Mouse (Mus musculus) megakaryocyte, embryonic 14.5 days (primary cell): ENCODE measurements around the gene Oas1d. TPM values are rescaled to one million over a fixed set of nuclear protein-coding genes. Genes with fewer than 3 reads are reported as not detected.
"Not testable (repeated sequence)": the region's sequence is repeated elsewhere in the genome, so short reads cannot be mapped to it uniquely, and the experiment has no call there.

Source experiments
- H3K27me3 ChIP-seq: replicated peaks from 2 replicates; pipeline ENCODE3; 2012; ENCODE audit warnings: inconsistent platforms
- H3K36me3 ChIP-seq: replicated peaks from 2 replicates; pipeline ENCODE3; 2012; ENCODE audit warnings: low read length, inconsistent platforms, mixed read lengths
- H3K4me1 ChIP-seq: 2 replicates; pipeline ENCODE4 v1.6.1; 2012; ENCODE audit warnings: inconsistent platforms
- H3K4me3 ChIP-seq: replicated peaks from 2 replicates; pipeline ENCODE3; 2012; ENCODE audit warnings: moderate library complexity, mild to moderate bottlenecking, inconsistent platforms
- H3K9me3 ChIP-seq: 2 replicates; pipeline ENCODE4 v1.6.1; 2012; ENCODE audit warnings: inconsistent platforms
- FLI1 ChIP-seq: IDR thresholded peaks from 2 replicates; pipeline ENCODE4 v1.6.1; 2012; ENCODE audit warnings: low read length, inconsistent platforms, mixed read lengths
- GATA1 ChIP-seq: IDR thresholded peaks from 3 replicates; pipeline ENCODE4 v1.6.1; 2012; ENCODE audit warnings: mixed read lengths, low read length, inconsistent platforms, borderline replicate concordance
- polyA plus RNA-seq: library from polyadenylated mRNA; stranded (reverse); fragments of >175 nt; gene quantifications from 2 replicates; pipeline ENCODE4 v1.2.3, GENCODE M21; 2012; ENCODE audit warnings: low replicate concordance; ENCODE audit not compliant: insufficient read depth

Gene Oas1d
- polyA plus RNA-seq, 1 experiment, result not detected

- Histone ChIP-seq H3K4me1 (no peaks in the 10 kb centered on the region), H3K9me3 (no peaks in the 10 kb centered on the region), H3K27me3 (no peaks in the 10 kb centered on the region), H3K4me3 (no peak overlapping the region), H3K36me3 (peaks cover 32% of the 10 kb centered on the region)
- no peak for TF ChIP-seq GATA1
- no peak for TF ChIP-seq FLI1
These were observed 13.7 kb upstream of the Oas1d start for GRCm38 (mm10) chr5:120900666-120901065.

GRCm38 (mm10) chr5:120902056-120902455, 12.3 kb upstream of the Oas1d start:
- Histone ChIP-seq H3K36me3 (peaks cover 32% of the 10 kb centered on the region), H3K9me3 (no peaks in the 10 kb centered on the region), H3K4me1 (peaks cover 5% of the 10 kb centered on the region; the same call in 1 of the 2 replicates), H3K4me3 (no peak overlapping the region), H3K27me3 (no peaks in the 10 kb centered on the region)
- no peak for TF ChIP-seq GATA1
- no peak for TF ChIP-seq FLI1

- H3K4me3 ChIP-seq, result peak within 1 kb of the TSS; percentile 88
These were observed 7.3 kb upstream of the Oas1d start, which contains the start of gene Oas1a for GRCm38 (mm10) chr5:120906791-120907733. Gene Oas1a, minus strand, starts transcription at chr5:120907521.

GRCm38 (mm10) chr5:120908196-120908920, 6.0 kb upstream of the Oas1d start:
- no peak for TF ChIP-seq FLI1
- TF ChIP-seq GATA1, result no peak
- Histone ChIP-seq H3K9me3 (0 out of 2 replicates have a peak, but pooled peaks cover 3% of the 10 kb centered on the region), H3K36me3 (no peaks in the 10 kb centered on the region), H3K27me3 (peaks cover 2% of the 10 kb centered on the region), H3K4me1 (peaks cover 9% of the 10 kb centered on the region; the same call in 1 of the 2 replicates), H3K4me3 (no peak overlapping the region)

More at GRCm38 (mm10) chr5:120906791-120907733, 7.3 kb upstream of the Oas1d start, which contains the start of gene Oas1a:
- H3K36me3 ChIP-seq, H3K9me3 ChIP-seq, H3K27me3 ChIP-seq, H3K4me1 ChIP-seq: not testable (repeated sequence)

GRCm38 (mm10) chr5:120919156-120919935, 5.0 kb downstream of the Oas1d start:
- H3K27me3 ChIP-seq, result peaks cover 29% of the 10 kb centered on the region
- not testable (repeated sequence) for H3K9me3 ChIP-seq, H3K36me3 ChIP-seq, H3K4me3 ChIP-seq, H3K4me1 ChIP-seq

GRCm38 (mm10) chr5:120920296-120920695, 6.0 kb downstream of the Oas1d start:
- peaks cover 26% of the 10 kb centered on the region for H3K27me3 ChIP-seq
- no peaks in the 10 kb centered on the region for H3K4me1 ChIP-seq
- no peak overlapping the region for H3K4me3 ChIP-seq
- no peaks in the 10 kb centered on the region for H3K36me3 ChIP-seq
- TF ChIP-seq FLI1, result no peak
- no peak for TF ChIP-seq GATA1
- H3K9me3 ChIP-seq, result 0 out of 2 replicates have a peak, but pooled peaks cover 3% of the 10 kb centered on the region

- H3K36me3 ChIP-seq, result no peaks in the 10 kb centered on the region
- no peaks in the 10 kb centered on the region for H3K9me3 ChIP-seq
- H3K4me3 ChIP-seq, result no peak overlapping the region
- TF ChIP-seq GATA1, result no peak
- TF ChIP-seq FLI1, result no peak
- H3K4me1 ChIP-seq, result no peaks in the 10 kb centered on the region
- H3K27me3 ChIP-seq, result peaks cover 36% of the 10 kb centered on the region
These were observed 9.6 kb downstream of the Oas1d start for GRCm38 (mm10) chr5:120923969-120924368.

- H3K36me3 ChIP-seq, H3K4me1 ChIP-seq, H3K9me3 ChIP-seq, H3K4me3 ChIP-seq: not testable (repeated sequence)
- peaks cover 37% of the 10 kb centered on the region for H3K27me3 ChIP-seq
These were observed 10.2 kb downstream of the Oas1d start for GRCm38 (mm10) chr5:120924520-120924919.

- H3K4me3 ChIP-seq, H3K4me1 ChIP-seq, H3K9me3 ChIP-seq, H3K36me3 ChIP-seq: not testable (repeated sequence)
- peaks cover 24% of the 10 kb centered on the region for H3K27me3 ChIP-seq
These were observed 12.0 kb downstream of the Oas1d start for GRCm38 (mm10) chr5:120926311-120926710.

- TF ChIP-seq GATA1 (no peak), FLI1 (no peak)
- Histone ChIP-seq H3K9me3 (no peaks in the 10 kb centered on the region), H3K27me3 (peaks cover 29% of the 10 kb centered on the region)
These were observed 12.7 kb downstream of the Oas1d start for GRCm38 (mm10) chr5:120927036-120927435.

More at GRCm38 (mm10) chr5:120927036-120927435, 12.7 kb downstream of the Oas1d start:
- Histone ChIP-seq H3K36me3 (no peaks in the 10 kb centered on the region), H3K4me3 (no peak overlapping the region), H3K4me1 (no peaks in the 10 kb centered on the region)
